In genomic region chr14:57268900-57269299, GRCm38 (mm10) we compare ENCODE assay signal across 20 mouse cellular contexts.
A peak's percentile ranks its signal among the peaks of the same experiment; 100 is the strongest.
DNase-seq lines count a peak whose midpoint lies in the region; ATAC-seq and TF ChIP-seq lines count a peak whose summit lies in the region.
"Had no signal": no experiment of that assay in that cellular context is flagged by ENCODE, and none has a peak within 500 bp of the region (broad histone marks: within the 10 kb centered on the region; RNA-seq: fewer than 3 reads in every experiment).

No protein-coding gene starts in this region.

- H3K36me3 ChIP-seq in intestine, embryonic 15.5 days, result no peaks in the 10 kb centered on the region
- H3K36me3 ChIP-seq in intestine, embryonic 16.5 days (ENCODE audit: control insufficient read depth, insufficient read depth, low read length), result no peaks in the 10 kb centered on the region
- H3K36me3 ChIP-seq in stomach, postnatal 0 days (ENCODE audit: control insufficient read depth, insufficient read depth, low read length), result no peaks in the 10 kb centered on the region
- H3K36me3 ChIP-seq: embryonic facial prominence, embryonic 13.5 days; embryonic facial prominence, embryonic 15.5 days; forebrain, embryonic 15.5 days had no signal

- no peaks in the 10 kb centered on the region for H3K9me3 ChIP-seq in intestine, embryonic 15.5 days
- H3K9me3 ChIP-seq in intestine, embryonic 16.5 days (ENCODE audit: control insufficient read depth, low read length), result no peaks in the 10 kb centered on the region
- no peaks in the 10 kb centered on the region for H3K9me3 ChIP-seq in stomach, postnatal 0 days (ENCODE audit: control insufficient read depth, low read length)
- H3K9me3 ChIP-seq: embryonic facial prominence, embryonic 13.5 days; embryonic facial prominence, embryonic 15.5 days; forebrain, embryonic 13.5 days; forebrain, embryonic 15.5 days had no signal

- TF ChIP-seq CTCF in stomach, postnatal 0 days (IDR thresholded peaks at IDR 0.05; ENCODE audit: low read depth), result no peak

- H3K4me2 ChIP-seq in intestine, embryonic 15.5 days (replicated peaks), result no peak overlapping the region
- H3K4me2 ChIP-seq in intestine, embryonic 16.5 days (ENCODE audit: low read depth, low read length), result no peak overlapping the region
- no peak overlapping the region for H3K4me2 ChIP-seq in stomach, postnatal 0 days (replicated peaks; ENCODE audit: low read depth)
- H3K4me2 ChIP-seq: embryonic facial prominence, embryonic 13.5 days; embryonic facial prominence, embryonic 15.5 days; forebrain, embryonic 13.5 days; forebrain, embryonic 15.5 days had no signal

- no peak for TF ChIP-seq EP300 in stomach, postnatal 0 days (optimal IDR thresholded peaks at IDR 0.05)

- no peak for DNase-seq in stomach, postnatal 0 days (ENCODE audit: low spot score)
- no peak for DNase-seq in spleen, postnatal 36 days (ENCODE audit: low spot score in 2 of 2)
- DNase-seq in kidney, postnatal 36 days, result no peak
- DNase-seq: adrenal gland, adult 2 months; adrenal gland, postnatal 10 days; adrenal gland, postnatal 25 days; cerebellum, adult 11 months; cerebellum, adult 18-20 months; cerebellum, adult 8-10 months; cerebellum, adult 9-11 months; cerebellum, postnatal 14 days; cerebellum, postnatal 36 days; embryo, embryonic 11 days; forebrain, postnatal 0 days had no signal

- ATAC-seq in intestine, embryonic 15.5 days, result peak; percentile 50
- ATAC-seq in intestine, embryonic 16.5 days, result peak; percentile 54; the same call in 1 of the 2 replicates
- ATAC-seq in stomach, postnatal 0 days (ENCODE audit: low FRiP score, low TSS enrichment), result peak; percentile 37; the same call in 1 of the 2 replicates
- ATAC-seq: forebrain, embryonic 13.5 days; forebrain, embryonic 15.5 days; forebrain, postnatal 0 days had no signal

- no peak overlapping the region for H3K27ac ChIP-seq in intestine, embryonic 15.5 days
- H3K27ac ChIP-seq in intestine, embryonic 16.5 days (ENCODE audit: low read length), result peak overlapping the region; percentile 52
- no peak overlapping the region for H3K27ac ChIP-seq in stomach, postnatal 0 days (replicated peaks)
- H3K27ac ChIP-seq: embryonic facial prominence, embryonic 13.5 days; embryonic facial prominence, embryonic 15.5 days; forebrain, embryonic 13.5 days; forebrain, embryonic 15.5 days had no signal

- WGBS in intestine, embryonic 15.5 days, result 67% methylated on average over 3 of the region's 3 CpGs
- 69% methylated on average over 3 of the region's 3 CpGs for WGBS in intestine, embryonic 16.5 days
- WGBS in stomach, postnatal 0 days, result 81% methylated on average over 3 of the region's 3 CpGs

- no peak overlapping the region for H3K4me3 ChIP-seq in intestine, embryonic 15.5 days (replicated peaks)
- H3K4me3 ChIP-seq in intestine, embryonic 16.5 days (ENCODE audit: low read length), result no peak overlapping the region
- H3K4me3 ChIP-seq in stomach, postnatal 0 days (ENCODE audit: low read depth, low read length), result no peak overlapping the region
- H3K4me3 ChIP-seq: embryonic facial prominence, embryonic 13.5 days; embryonic facial prominence, embryonic 15.5 days; forebrain, embryonic 13.5 days; forebrain, embryonic 15.5 days had no signal

- H3K9ac ChIP-seq in intestine, embryonic 15.5 days, result no peak overlapping the region
- H3K9ac ChIP-seq in intestine, embryonic 16.5 days (ENCODE audit: low read depth, low read length), result no peak overlapping the region
- no peak overlapping the region for H3K9ac ChIP-seq in stomach, postnatal 0 days (ENCODE audit: low read length)
- H3K9ac ChIP-seq: embryonic facial prominence, embryonic 13.5 days; embryonic facial prominence, embryonic 15.5 days; forebrain, embryonic 13.5 days; forebrain, embryonic 15.5 days; forebrain, postnatal 0 days had no signal

- no peaks in the 10 kb centered on the region for H3K4me1 ChIP-seq in intestine, embryonic 15.5 days (replicated peaks)
- H3K4me1 ChIP-seq in intestine, embryonic 16.5 days (ENCODE audit: control insufficient read depth, insufficient read depth, low read length), result peaks cover 7% of the 10 kb centered on the region; the same call in 1 of the 2 replicates
- H3K4me1 ChIP-seq in stomach, postnatal 0 days (replicated peaks; ENCODE audit: control insufficient read depth, insufficient read depth), result no peaks in the 10 kb centered on the region
- H3K4me1 ChIP-seq: embryonic facial prominence, embryonic 13.5 days; embryonic facial prominence, embryonic 15.5 days; forebrain, embryonic 13.5 days; forebrain, embryonic 15.5 days had no signal

- H3K27me3 ChIP-seq in intestine, embryonic 15.5 days (replicated peaks), result no peaks in the 10 kb centered on the region
- H3K27me3 ChIP-seq in intestine, embryonic 16.5 days (replicated peaks; ENCODE audit: control insufficient read depth, insufficient read depth, low read length), result no peaks in the 10 kb centered on the region
- no peaks in the 10 kb centered on the region for H3K27me3 ChIP-seq in stomach, postnatal 0 days (ENCODE audit: control insufficient read depth, insufficient read depth, low read length)
- H3K27me3 ChIP-seq: embryonic facial prominence, embryonic 13.5 days; embryonic facial prominence, embryonic 15.5 days; forebrain, embryonic 13.5 days; forebrain, embryonic 15.5 days had no signal
